In genomic region chr4:141679016-141679415, GRCm38 (mm10) we compare ENCODE assay signal across 1 mouse cellular context.
TF ChIP-seq lines count a peak whose summit lies in the region.

No protein-coding gene starts in this region.

TF ChIP-seq in MEL, 35 proteins besides CTCF, POLR2A, EP300 and RAD21:
- TF ChIP-seq POLR2AphosphoS2 (IDR thresholded peaks at IDR 0.05; ENCODE audit: low read length) = 0 out of 2 replicates have a peak, but pooled peaks have one; percentile 40
- no peak for TF ChIP-seq ZC3H11A (IDR thresholded peaks at IDR 0.05; ENCODE audit: low read depth, low read length)
